Mouse (Mus musculus) spleen, adult 10 weeks (tissue): ENCODE results near the gene Tmem101. TPM values are rescaled to one million over a fixed set of nuclear protein-coding genes. Genes with fewer than 3 reads are reported as not detected.

Experiments
- polyA plus RNA-seq: library from polyadenylated mRNA; stranded (reverse); fragments of 350-450 nt; fragmentation: Illumina TruSeq; extraction: RNeasy Lipid Tissue Mini Kit (QIAGEN cat#74804); gene quantifications from one replicate; pipeline ENCODE4 v1.2.3, GENCODE M21; 2015; ENCODE audit warnings: low replicate concordance; ENCODE audit not compliant: insufficient read depth

Tmem101 gene
- polyA plus RNA-seq = 6.3 TPM

DNA sequence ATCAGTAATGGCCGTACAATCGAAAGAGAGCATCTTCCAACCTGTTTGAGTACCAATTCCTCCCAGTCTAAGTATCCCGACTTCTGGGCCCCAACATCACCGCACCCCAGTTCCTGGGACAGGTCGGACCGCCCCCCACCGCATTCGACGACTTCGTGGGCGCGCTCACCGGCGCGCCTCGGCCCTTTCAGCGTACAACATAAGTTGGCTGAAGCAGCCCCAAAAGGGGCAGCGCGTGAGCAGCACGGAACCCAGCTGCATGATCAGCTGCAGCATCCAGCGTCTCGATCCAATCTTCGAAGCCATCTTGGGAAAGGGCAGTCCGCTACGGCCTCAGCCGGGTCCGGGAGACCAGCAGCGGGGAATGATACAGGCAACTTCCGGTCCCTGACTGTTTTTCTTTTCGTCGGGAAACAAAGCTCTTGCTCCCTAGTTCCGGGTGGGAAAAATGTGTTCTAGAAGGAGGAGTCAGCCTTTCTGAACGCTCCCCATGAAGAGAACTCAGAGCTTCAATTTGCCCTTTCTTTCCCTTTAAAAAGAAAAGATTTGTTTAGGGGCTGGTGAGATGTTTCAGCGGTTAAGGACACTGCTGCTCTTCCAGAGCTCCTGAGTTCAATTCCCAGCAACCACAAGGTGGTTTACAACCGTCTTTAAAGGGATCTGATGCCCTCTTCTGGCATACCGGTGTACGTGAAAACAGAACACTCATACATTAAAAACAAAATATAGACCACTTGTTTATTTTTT, at the start of gene Tmem101:
Gene Tmem101 (minus strand): TSS at position 366 of the 747 bp plus-strand sequence.

GRCm38 (mm10) chr11:102189461-102190436, 33.5 kb upstream of the Tmem101 start, which contains the start of gene G6pc3:
Gene G6pc3, plus strand, starts transcription at chr11:102189620.

DNA sequence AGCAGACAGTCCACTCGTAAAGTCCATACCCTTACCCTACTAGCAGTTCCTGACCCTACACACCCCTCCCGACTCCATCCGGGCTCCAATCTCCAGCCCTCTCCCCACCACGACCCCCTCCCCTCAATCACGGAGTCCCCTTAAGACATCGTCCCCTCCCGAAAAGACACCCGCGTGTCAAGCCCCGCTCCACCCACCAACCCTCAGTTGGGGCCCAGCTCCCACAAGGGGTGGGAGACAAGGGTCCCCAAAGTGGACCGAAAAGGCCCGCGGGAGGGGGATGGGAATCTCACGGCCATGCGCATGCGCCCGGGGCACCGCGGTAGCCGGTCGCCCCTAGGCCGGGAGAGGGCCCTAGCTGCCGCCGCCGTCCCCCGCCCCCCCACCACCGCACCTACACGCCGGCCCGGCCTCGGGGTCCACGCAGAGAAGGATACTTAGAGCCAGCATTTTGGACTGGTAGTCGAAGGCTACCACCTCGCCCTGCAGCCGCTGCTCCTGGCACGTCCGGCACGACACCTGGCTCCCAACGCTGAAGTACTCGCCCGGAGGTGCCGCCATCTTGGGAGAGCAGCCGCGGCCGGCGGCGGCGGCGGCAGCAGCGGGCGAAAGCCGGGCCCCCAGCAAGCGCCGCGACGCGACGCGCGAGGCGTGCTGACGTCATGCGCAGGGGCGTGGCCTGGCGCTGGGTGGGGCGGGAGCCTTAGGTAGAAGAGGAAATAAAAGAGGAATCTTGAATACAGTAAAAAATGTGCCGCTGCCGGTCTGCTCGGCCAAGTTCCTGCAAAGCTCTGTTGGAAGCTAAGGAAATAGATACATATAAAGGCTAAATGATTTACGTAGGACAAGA, 28.7 kb upstream of the Tmem101 start, which contains the start of gene Lsm12:
Gene Lsm12 (minus strand): TSS at position 651 of the 850 bp plus-strand sequence.

GRCm38 (mm10) chr11:102145471-102146001, 10.7 kb downstream of the Tmem101 start, which contains the start of gene Nags:
Gene Nags, plus strand, starts transcription at chr11:102145513.

DNA sequence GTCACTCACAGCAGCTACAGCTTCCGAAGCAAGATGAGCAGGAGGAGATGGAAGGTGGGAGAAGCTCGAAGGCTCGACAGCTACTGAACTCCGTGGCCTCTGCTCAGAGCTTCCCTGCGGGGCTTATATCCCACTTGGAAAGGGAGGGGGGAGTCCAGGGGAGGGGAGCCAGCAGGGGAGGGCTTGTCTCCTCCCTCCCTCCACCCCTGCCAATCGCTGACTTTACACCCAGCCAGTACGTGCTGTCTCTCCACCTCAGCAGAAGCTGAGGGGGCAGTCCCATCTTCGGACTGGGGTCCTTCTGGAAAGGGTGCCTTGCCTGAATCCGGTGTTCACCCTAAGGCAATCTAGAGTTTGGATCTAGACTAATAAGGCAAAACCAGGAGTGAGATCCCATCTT, 48.5 kb downstream of the Tmem101 start, which contains the start of gene Pyy:
Gene Pyy (minus strand): TSS at position 101 of the 400 bp plus-strand sequence.

Other genes with a start within 250 kb of the Tmem101 start
- not detected for gene Sost, start 189.4 kb downstream of the Tmem101 start, polyA plus RNA-seq
- not detected for gene Cfap97d1, start 172.1 kb downstream of the Tmem101 start, polyA plus RNA-seq
- 29.7 TPM for gene Dusp3, start 169.4 kb downstream of the Tmem101 start, polyA plus RNA-seq
- 2.9 TPM for gene Mpp3, start 127.9 kb downstream of the Tmem101 start, polyA plus RNA-seq
- 14.5 TPM for gene Cd300lg, start 114.9 kb downstream of the Tmem101 start, polyA plus RNA-seq
- gene Mpp2, start 67.9 kb downstream of the Tmem101 start, polyA plus RNA-seq = 1.4 TPM
- not detected for gene Ppy, start 55.1 kb downstream of the Tmem101 start, polyA plus RNA-seq
- not detected for gene Pyy, start 48.6 kb downstream of the Tmem101 start, polyA plus RNA-seq
- gene Nags, start 10.9 kb downstream of the Tmem101 start, polyA plus RNA-seq = not detected
- 36.5 TPM for gene Lsm12, start 28.9 kb upstream of the Tmem101 start, polyA plus RNA-seq
- 22.7 TPM for gene G6pc3, start 33.2 kb upstream of the Tmem101 start, polyA plus RNA-seq
- gene Hdac5, start 73.8 kb upstream of the Tmem101 start, polyA plus RNA-seq = 17.0 TPM
- gene BC030867, start 92.5 kb upstream of the Tmem101 start, polyA plus RNA-seq = 1.2 TPM
- not detected for gene Asb16, start 112.3 kb upstream of the Tmem101 start, polyA plus RNA-seq
- 24.4 TPM for gene Tmub2, start 128.5 kb upstream of the Tmem101 start, polyA plus RNA-seq
- 36.7 TPM for gene Atxn7l3, start 140.2 kb upstream of the Tmem101 start, polyA plus RNA-seq
- gene Ubtf, start 163.3 kb upstream of the Tmem101 start, polyA plus RNA-seq = 81.7 TPM
- gene Slc4a1, start 209.8 kb upstream of the Tmem101 start, polyA plus RNA-seq = 79.8 TPM
- gene Rundc3a, start 237.0 kb upstream of the Tmem101 start, polyA plus RNA-seq = 1.4 TPM